Mouse (Mus musculus): Measurements from ENCODE around the gene Mks1.

The Mks1 gene

GRCm38 (mm10) chr11:87875436-87875835 is 22.4 kb downstream of the Mks1 start, which contains the start of gene Epx:
Gene Epx (minus strand): TSS chr11:87875536.
- DNase-seq (ENCODE audit: low spot score in 2 of 2): no peak

- no peak for DNase-seq (ENCODE audit: low spot score in 2 of 2)
These were observed 26.8 kb downstream of the Mks1 start for GRCm38 (mm10) chr11:87879826-87880225.

- no peak for DNase-seq (ENCODE audit: low spot score in 2 of 2)
These were observed 28.7 kb downstream of the Mks1 start for GRCm38 (mm10) chr11:87881714-87882113.

DNA sequence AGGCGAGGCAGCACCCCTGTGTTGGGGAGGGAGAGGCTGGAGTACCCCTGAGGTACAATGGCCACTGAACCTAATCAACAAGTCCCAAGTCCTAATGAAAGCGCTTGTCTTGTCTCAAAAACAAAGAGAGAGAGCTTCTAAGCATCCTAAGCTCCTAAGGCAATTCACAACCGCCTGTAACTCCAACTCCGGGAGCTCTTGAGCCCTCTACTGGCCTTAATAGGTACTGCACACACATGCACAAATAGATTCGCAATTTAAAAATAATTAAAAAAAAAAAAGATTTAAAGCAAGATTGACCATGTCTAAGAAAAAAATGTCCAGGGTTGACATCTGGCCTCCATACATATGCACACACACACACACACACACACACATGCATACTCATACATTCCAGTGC is 30.5 kb downstream of the Mks1 start:
- DNase-seq (ENCODE audit: low spot score in 2 of 2): no peak

DNA sequence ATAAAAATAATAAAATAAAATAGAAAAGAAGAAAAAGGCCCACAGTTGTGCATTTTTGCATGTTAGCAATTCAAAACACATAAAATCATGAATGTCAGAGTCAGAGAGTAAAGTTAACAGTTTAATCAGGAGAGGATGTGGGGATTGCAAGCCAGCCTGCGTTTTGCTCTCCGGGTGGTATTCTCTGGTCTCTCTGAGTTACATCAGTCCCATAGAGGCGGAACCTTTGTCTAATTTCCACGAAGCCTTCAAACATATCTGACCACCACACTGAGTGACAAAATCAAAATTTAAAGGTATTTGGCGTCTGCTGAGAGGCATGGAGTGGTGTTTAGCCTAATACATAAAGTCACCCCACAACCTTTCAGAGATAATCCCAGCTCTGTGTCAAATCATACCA is 31.8 kb downstream of the Mks1 start:
- DNase-seq (ENCODE audit: low spot score in 2 of 2): no peak

GRCm38 (mm10) chr11:87892168-87892567 is 39.2 kb downstream of the Mks1 start, which contains the start of gene Olfr462:
Gene Olfr462 (minus strand): TSS chr11:87892268.
- no peak for DNase-seq (ENCODE audit: low spot score in 2 of 2)

GRCm38 (mm10) chr11:87897287-87897686 is 44.3 kb downstream of the Mks1 start, which contains the start of gene Olfr463:
Gene Olfr463 (minus strand): TSS chr11:87897387.
- DNase-seq (ENCODE audit: low spot score in 2 of 2): no peak

DNA sequence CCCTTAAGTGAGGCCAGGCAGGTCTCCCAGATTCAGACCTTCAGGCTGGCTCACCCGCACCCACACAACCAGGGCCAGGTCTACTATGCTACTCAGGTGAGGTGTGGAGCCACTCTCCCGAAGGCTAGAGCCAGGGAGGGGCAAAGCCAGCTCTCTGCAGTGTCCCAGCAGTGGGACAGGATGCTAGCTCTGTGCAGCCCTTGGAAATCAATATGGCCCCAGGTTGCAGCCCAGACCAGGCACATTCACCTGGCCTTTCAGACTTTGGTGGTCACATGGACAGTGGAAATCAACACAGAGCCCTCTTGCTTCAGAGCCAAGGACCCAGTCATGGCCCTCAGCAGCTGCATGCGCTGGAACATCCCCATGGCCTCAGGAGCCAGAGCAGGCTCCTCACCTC is 51.3 kb downstream of the Mks1 start:
- DNase-seq (ENCODE audit: low spot score in 2 of 2): no peak

Data from frontal cortex, postnatal 14 days (tissue).